Mouse (Mus musculus): ENCODE data around the gene Haus3.

Gene Haus3

DNA sequence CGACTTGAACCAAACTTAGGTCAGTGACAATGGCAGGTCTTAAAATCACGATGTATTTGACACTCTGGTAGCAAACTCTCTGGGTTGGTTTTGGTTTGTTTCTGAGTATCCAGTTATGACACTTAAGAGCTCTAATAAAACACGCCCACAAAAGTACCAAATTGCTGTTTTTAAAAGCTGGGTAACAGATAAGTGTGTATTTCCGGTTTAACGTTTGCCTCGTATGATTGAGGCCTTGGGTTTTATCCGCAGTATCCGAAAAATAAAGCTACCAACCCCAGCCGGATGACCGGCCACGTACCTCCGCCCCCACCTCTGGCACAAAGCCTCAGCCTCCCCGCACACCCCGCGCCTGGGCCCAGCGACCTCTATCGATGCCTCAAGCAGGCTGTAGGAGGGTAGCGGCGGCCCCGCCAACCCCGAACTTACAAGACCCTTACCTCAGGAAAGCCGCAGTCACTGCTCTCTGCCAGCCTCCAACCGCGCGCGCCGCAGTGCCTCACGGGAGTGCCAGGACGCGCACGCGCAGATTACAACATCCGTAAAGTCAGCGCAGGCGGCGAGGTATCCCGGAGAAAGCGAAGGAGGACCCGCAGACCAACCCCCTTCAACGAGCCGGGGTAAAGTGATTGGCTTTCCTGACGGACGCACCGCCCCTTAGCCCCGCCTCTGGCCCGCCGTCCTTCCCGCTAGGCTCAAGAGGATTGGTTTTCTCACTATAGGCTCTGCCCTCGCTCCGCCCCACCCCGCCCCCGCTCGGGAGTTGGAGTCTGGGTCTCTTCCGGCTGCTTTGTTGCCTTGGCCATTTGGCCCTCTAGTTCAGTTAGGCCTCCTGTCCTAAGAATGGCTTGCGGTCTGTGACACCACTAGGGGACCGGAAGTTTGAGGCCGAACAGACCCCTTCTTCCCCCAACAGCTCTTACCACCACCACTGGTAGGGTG, at the start of gene Haus3, which contains the start of gene Poln:
TSS of gene Haus3 (minus strand) at position 578 of the 942 bp plus-strand sequence.
TSS of gene Poln (minus strand) at position 499 of the 942 bp plus-strand sequence.
- peak; percentile 97 for DNase-seq

DNA sequence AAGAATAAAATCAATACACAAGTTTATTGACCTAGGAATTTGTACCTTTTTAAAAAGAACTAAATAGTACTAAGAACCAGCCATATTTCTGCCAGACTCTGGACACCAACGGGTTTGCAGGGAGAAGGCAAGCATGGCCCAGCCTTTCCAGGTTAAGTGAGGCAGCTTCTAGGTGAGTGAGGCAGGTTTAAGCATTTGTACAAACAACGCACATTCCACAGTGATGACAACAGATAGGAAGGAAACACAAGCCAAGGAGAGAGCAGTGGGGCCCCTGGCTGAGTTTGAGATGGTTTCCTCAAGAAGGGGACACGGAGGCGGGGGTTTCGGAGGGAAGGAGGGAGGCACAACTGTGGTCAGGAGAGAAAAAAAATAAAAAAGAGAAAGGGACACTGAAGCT, 49.3 kb upstream of the Haus3 start:
- DNase-seq: no peak

DNA sequence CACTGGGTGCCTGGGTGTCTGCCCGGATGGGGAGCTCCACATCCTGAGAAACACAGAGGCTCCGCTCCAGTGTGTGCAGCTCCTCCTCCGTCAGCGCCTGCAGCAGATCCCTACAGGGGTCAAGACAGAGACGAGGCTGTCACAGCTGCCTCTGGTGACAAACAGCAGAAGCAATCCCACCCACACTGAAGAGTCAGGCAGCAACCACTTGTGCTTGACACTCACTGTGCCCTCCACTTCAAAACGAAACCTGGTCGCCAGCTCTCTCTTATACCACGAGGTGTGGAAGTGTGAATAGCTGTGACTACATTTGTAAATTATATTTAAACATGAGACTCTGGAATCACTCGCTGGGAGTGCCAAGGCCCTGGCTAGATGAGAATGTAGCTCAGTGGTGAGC, 48.4 kb upstream of the Haus3 start:
- DNase-seq: no peak

DNA sequence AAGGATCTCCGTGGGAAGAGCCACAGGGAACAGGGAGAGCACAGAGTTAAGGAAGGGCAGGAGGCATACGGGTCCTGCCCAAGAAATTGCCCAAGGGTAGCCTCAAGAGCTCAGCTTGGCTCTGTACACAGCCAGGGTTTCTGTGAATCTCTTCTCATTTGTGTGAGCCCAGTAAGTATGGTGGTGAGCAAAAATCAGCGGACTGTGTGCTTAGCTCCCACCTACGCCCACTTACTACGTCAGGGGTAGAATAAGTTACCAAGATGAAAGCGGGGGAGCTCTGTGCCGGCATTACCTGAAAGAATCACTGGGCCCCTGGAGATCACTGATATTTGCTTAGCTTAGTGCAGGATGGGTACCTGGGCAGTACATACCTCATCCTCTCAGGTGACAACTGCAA, 46.7 kb upstream of the Haus3 start:
- DNase-seq: no peak

DNA sequence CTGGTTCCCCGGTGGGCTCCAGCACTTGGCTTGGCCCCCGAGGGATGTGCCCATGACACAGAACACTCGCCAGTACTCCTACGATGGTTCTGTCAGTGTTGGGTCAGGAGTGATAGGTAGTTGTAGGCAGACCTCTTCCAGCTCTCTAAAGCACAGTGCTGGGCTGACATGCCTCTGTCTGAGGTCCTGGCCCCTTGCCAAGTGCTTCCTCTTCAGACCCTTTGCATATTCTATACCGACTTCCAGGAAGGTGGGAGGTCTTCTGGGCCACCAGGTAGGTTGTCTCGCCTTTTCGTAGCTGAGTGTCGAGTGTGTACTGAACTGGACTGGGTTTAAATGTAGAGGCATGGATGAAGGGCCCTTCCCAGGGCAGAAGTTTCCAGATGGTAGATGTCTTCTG, 44.3 kb upstream of the Haus3 start:
- DNase-seq: no peak

DNA sequence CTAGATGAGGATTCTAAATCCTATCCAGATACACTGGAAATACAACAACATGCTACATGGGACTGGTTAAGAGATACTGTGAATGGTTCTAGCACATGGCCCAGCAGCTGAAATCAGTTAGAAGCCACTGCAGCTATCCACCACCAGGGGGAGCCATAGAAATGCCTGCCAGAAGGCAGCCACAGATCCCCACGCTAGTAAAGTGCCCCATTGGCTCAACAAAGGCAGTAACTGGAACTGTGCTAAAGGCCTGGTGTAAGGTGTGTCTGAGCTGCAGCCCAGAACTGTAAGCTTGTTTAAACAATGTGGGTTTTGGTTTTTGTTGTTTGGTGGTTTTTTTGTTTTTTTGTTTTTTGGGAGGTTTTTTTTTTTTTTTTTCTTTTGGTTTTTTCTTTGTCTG, 41.0 kb upstream of the Haus3 start:
- peak; percentile 69 for DNase-seq

DNA sequence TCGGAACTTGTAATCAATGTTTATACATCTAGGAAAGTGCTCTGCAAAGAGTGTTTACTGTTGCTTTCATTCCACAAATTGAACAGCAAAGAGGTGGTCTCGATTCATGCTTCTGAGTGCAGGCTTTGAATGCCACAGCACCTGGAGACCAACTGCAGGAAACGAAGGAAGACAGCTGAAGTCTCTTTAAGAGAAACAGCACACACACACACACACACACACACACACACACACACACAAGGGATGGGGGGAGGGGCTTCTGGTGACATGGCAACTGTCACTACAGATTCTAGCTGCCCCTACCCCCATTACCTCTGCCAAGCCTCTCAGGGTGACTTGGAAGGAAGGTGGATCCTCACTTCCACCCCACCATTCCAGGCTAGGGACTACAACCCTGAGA, 38.2 kb upstream of the Haus3 start:
- no peak for DNase-seq

DNA sequence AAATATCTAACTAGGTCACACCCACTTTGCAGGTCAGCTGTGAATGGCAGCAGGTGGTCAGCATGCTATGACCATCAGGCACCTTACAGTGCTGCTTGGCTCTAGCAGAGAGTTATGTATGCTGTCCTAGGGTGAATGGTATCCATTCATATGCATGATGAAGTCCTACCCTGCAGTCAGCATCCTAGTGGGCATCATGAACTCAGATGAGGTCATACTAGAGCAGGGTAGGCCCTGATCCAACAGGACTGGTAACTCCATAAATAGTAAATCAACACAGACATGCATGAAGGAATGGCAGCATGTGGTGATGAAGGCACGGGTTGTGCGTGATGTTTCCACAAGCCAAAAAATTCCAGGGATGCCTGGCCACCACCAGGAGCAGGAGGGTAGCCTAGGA, 36.5 kb upstream of the Haus3 start:
- DNase-seq: no peak

DNA sequence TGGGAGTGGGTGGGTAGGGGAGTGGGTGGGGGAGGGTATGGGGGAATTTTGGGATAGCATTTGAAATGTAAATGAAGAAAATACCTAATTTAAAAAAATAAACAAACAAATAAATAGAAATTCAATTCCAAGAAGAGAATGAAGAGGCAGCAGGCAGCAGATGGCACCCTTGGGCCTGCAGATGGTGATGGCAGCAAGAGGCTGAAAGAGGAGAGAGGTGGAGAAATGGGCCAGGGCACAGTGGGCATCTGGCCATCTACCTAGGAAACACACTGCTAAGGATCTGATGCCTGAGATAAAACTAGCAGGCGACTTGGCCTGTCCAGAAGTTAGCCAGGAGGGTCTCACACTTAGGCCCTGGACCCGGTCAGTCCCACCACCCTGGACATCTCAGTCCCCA, 35.6 kb upstream of the Haus3 start:
- no peak for DNase-seq

DNA sequence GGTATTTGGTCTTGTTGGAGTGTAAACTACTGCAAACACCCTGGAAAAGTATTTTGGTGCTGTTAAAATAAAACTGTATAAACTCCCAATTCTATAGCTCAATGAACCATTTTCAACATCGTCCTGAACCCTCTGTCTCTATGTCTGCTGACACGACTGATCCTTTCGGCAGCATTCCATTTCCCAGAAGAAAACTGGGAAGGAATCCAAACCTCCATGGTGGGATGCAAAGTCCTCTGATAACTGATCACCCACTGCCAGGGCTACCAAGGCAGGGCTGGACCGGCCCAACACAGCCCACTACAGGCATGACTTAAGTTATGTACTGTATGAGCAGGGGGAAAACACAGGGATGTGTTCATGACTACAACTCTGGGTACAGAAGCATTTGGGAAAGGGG, 32.7 kb upstream of the Haus3 start:
- no peak for DNase-seq

DNA sequence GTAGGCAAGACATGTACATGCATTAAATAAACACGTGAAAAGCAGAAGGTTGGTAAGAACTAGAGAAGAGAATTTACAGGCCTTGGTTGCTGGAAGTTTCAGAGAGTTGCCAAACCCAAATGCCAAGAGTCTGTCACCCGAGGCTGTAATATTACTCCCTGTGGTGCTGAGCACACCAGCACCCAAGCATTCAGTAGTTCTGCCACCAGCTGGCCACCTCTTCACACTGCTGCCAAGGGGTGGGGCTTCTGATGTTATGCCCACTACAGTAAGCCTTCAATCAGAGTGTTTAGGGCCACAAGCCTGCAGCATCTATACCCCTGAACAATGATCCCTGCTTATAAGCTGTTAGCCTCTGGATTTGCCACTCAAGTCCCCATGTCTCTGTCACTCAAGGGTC, 32.1 kb upstream of the Haus3 start:
- DNase-seq: peak; percentile 45

DNA sequence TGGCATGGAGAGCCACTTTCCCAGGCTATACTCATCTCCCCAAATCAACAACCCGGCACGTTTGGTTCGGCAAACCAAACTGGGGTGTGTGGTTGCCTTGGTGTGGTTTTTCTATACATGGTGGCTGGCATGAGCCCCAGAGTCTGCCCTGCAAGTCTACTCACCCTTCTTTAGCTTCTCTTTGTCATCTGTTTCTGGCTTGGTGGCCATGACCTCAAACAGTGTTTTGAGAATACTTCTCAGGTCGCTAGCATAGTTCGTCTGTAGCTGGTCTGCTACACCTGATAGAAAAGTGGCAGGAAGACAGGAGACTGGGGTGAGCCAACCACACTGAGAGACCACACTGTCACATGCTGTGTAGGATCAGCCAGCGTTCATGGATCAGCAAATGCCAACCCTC, 29.3 kb upstream of the Haus3 start:
- no peak for DNase-seq

DNA sequence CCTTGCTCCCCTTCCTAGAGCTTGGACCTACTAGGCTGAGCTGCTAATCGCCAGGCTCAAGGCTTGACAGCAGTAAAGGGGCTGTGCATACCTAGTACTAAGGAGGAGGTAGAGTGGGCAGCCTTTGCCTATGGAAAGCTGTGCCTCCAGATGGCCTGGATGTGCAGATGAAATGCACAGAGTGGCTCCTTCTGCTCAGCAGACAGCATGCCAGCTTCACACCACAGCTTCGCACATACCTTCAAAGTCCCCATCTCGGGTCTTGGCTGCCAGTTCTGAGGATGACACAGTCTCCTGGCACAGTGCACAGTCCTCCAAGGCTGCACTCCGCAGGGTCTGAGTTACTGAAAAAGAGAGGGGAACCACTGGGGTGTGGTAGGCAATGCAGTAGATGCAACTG, 27.9 kb upstream of the Haus3 start:
- DNase-seq: no peak

DNA sequence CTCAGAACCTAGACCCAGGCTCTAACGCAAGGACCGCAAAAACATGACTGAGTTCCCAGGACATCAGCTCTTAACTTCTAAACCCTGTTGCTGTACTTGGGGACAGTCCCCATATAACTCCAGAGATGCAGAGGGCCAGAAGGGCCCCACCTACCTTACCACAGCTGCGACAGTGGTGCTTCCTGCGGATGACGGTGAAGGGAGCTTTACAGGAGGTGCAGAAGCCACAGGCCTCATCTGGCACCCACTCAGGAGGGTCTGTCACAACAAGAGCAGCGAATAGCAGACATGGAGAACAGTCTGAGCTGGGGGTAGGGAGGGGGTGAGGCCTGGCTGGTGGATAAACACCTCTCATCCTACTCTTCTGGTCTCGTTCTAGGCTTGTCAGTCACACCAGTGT, 27.1 kb upstream of the Haus3 start:
- no peak for DNase-seq

DNA sequence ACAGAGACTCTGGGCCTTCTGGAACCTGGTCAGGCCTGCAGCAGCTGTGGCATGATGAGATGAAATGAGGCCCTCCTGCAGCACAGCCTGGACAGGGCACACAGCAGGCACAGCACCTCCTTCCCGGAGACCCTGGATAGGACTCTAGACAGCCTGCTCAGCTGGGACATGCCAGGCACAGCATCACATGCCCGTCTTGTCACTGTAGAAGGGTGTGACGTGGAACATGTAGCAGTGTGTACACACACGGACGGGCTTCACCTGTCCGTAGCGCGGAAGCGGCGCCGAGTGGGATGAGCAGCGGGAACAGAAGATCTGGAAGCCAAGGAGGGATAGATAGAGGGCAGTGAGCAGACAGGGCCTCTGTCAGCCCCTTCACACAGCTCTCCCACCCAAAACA, 26.5 kb upstream of the Haus3 start:
- DNase-seq: no peak

DNA sequence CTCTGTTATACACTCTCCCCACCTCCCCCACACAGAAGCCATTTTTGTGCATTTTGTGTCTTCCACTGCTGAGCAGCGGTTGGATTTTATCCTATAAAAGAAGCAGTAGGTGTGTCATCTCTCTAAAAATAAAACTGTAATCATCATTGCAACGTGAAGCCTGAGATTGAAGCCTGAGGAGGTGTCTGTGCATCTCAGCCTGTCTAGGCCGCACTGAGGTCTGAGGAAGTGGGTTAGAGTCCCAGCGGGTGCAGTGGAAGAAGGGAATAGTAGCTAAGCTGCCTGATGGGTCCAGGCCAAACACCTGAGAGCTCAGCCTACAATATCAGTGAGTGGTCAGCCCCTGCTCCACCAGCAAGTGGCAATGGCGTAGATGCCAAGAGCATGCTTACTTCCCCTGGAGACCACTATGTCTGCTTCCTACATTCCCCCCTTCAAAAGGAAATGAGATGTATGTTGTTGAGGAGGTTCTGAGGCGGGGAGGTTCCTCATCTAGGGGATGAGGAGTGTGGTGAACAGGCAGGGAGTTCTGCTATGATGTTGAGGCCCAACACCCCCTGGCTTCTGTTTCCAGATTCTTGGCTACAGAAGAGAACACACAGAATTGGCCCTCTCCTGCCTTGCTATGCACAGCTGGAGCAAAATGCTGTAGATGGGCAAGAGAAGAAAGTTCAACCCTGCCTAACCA, 25.8 kb upstream of the Haus3 start:
- DNase-seq: no peak

DNA sequence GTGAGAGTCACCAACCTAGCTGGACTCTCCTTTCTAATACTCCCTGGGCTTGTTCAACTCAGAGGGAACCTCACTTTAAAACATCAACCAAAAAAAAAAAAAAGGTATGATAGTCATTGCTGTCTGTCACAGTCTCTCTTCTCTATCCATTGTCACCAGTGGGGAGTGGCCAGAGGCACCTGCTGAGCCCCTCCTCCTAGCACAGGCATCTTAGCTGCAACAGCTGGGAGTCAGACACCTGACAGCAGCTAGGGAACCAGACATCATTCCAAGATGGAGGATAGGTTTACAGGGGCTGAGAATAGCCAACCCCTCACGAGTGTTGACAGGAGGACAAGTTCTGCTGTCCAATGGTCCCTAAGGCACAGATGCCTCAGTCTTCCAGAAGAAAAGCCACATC, 25.1 kb upstream of the Haus3 start:
- no peak for DNase-seq

DNA sequence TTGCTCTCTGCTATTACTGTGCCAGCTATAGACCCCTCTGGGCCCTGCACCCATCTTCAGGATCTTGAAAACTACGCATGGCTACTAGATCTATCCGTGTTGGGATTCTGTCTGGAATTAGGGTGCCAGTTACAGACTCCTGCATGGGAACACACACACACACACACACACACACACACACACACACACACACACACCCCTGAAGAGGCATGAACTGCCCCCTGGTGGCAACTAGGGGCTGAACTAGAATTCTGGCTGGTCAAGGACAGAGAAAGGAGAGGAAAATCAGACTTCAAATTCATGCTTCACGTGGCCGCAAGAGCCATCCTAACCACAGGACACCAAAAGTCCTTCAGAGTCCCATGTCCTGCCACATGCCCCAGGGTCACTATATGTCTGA, 22.5 kb upstream of the Haus3 start:
- DNase-seq: no peak

DNA sequence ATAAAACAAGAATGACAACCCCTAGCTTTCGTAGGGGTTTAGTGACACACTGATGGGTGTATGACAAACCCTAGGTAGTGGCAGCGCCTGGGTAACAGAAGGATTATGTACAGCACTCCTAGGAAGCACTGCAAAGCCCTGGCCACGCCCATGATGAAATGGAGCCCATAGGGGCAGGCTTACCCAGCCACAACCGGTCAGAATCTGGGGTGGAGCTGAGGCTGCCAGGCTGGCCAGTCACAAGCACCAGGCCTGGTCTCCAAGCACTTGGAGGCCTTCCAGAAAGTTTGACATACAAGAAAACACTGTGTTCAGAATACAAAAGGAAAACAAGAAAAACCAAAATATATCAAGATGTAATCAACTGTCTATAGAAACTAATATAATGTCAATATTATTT, 21.7 kb upstream of the Haus3 start:
- peak; percentile 71 for DNase-seq

DNA sequence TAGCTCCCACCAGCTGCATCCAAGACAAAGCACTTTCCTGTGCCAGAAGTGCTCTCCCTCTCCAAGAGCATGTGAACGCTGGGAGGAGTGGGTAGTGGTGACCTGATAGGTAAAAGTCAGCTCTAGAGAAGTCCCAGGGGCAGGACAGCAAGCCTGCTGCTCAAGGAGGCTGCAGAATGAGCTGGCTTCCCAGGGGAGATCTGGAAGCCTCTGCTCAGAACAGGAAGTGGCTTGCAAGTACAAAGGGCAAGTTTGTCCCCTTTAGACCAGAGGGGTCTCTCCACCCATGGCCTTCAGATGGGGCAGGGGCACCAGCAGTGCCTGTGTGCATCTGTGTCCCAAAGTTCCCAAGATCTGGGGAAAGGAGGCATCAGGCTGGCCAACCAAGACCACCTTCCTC, 20.2 kb upstream of the Haus3 start:
- DNase-seq: no peak

DNA sequence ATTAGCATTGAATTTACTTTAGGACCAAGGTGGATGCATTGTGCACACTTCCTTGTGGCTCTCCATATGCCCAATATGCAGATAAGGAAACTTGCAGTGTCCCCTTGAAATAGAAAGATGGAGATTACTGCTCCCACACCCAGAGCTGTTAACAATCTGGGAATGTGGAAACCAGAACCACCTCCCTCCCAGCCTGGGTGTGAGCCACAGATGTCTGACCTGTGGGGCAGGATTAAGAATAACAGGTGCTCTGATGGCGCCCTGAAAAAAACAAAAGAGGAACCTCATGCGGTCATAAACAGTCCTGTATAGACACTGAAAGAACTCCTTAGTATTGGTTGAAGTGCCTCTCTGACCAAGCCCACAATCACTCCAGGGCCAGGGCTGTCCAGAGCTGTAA, 19.5 kb upstream of the Haus3 start:
- DNase-seq: no peak

DNA sequence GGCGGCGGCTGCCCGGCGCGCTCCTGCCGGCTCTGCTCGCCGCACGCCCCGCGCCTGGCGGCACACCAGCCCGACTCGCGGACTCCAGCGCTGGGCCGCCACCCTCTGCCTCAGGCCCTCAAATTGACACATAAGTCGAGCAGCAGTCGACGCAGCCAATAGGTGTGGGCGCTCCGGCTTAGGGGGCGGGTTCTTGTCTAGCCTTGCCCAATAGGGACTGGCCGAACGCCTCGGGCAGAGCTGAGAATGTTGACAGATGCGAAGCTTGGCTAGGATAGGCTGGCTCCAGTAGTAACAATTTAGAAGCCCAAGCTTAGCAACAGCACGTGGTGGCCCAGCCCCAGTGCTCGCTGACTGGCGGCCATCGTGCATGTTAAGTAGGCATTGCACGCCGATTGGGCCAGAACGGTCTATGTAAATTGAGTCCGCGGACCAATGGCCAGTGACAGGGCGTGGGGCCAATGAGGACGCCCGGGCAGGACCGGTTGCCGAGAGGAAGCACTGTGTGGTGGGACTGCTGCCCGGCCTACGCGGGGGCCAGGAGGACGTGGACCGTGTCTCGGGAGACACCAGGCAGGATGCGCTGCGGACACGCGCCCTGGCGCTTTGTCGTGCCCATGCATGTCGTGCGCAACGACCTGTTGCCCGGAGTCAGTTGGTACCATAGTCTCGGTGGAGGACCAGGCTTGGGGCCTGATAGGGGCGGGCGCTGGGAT, 18.4 kb upstream of the Haus3 start, which contains the start of gene Mxd4:
TSS of gene Mxd4 (minus strand) at position 120 of the 716 bp plus-strand sequence.
- DNase-seq: peak; percentile 99

DNA sequence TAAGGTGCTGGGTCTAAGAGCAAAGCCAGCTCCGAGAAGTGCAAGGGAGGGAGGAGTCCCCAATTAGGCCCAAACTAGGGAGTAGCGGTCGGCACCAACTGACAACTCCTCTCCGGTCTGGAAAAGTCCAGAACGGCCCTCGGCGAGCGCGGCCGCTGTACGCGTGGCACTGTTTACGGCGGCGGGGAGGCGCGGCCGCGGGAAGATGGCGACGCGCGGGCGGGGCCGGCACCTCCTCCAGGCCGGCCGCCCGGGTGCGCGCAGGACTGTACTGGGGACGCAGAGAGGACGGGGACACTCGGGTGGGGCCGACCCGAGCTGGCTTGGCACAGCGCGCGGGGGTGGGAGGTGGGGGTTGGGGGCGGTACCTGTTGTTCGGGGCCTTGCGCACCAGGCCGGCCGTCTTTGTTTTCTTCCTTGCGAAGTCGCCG, 17.6 kb upstream of the Haus3 start:
- DNase-seq: peak; percentile 78

DNA sequence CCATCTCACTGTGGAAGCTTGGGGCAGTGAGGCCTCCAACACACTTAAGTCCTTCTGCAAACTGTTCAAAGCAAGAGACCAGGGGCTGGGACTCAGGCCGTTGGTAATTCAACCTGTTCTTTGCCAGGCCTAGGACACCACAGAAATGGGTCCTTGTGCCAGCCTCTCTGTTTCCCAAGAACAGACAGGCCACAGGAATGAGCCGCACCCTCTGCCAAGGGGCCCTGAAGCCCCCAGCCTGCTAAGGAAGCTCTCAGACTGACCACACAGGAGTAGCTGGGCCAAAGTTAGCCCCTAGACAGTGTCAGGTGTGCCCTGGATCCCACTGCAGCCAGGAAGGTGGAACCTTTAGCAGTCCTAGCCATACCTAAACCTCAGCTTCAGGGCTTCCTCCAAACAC, 17.1 kb upstream of the Haus3 start:
- DNase-seq: no peak

Measured in kidney, adult 18-20 months (tissue).